Mouse (Mus musculus): ENCODE measurements around the gene Olfr618.
"Not testable (repeated sequence)": the region's sequence is repeated elsewhere in the genome, so short reads cannot be mapped to it uniquely, and the experiment has no call there.

Olfr618 gene

GRCm38 (mm10) chr7:103589803-103590202 is at the start of gene Olfr618:
Gene Olfr618, plus strand, starts transcription at chr7:103590103.
- no peak for DNase-seq

GRCm38 (mm10) chr7:103542617-103543016 is 47.3 kb upstream of the Olfr618 start, which contains the start of gene Olfr612:
Gene Olfr612, minus strand, starts transcription at chr7:103542717.
- not testable (repeated sequence) for DNase-seq

- DNase-seq = no peak
These were observed 42.1 kb upstream of the Olfr618 start, which contains the start of gene Olfr613 for GRCm38 (mm10) chr7:103547774-103548173. Gene Olfr613, plus strand, starts transcription at chr7:103548074.

- DNase-seq = no peak
These were observed 34.1 kb upstream of the Olfr618 start, which contains the start of gene Olfr615 for GRCm38 (mm10) chr7:103555779-103556178. Gene Olfr615, plus strand, starts transcription at chr7:103556079.

GRCm38 (mm10) chr7:103569043-103569442 is 20.9 kb upstream of the Olfr618 start, which contains the start of gene Olfr616:
Gene Olfr616, minus strand, starts transcription at chr7:103569143.
- no peak for DNase-seq

- DNase-seq = no peak
These were observed 17.1 kb upstream of the Olfr618 start, which contains the start of gene Olfr617 for GRCm38 (mm10) chr7:103572761-103573160. Gene Olfr617, plus strand, starts transcription at chr7:103573061.

- no peak for DNase-seq
These were observed 10.4 kb downstream of the Olfr618 start, which contains the start of gene Olfr619 for GRCm38 (mm10) chr7:103600275-103600674. Gene Olfr619, plus strand, starts transcription at chr7:103600575.

GRCm38 (mm10) chr7:103607425-103607824 is 17.5 kb downstream of the Olfr618 start:
- DNase-seq = no peak

- DNase-seq = no peak
These were observed 22.5 kb downstream of the Olfr618 start, which contains the start of gene Olfr620 for GRCm38 (mm10) chr7:103612434-103612833. Gene Olfr620, minus strand, starts transcription at chr7:103612534.

- DNase-seq = no peak
These were observed 46.9 kb downstream of the Olfr618 start for GRCm38 (mm10) chr7:103636795-103637194.

- no peak for DNase-seq
These were observed 52.7 kb downstream of the Olfr618 start, which contains the start of gene Olfr622 for GRCm38 (mm10) chr7:103642602-103643001. Gene Olfr622, minus strand, starts transcription at chr7:103642702.

- no peak for DNase-seq
These were observed 54.2 kb downstream of the Olfr618 start for GRCm38 (mm10) chr7:103644070-103644469.

Measured in thymus, adult 18-20 months (tissue).